Mouse (Mus musculus): Measurements from ENCODE around the gene Ubald1. TPM values are rescaled to one million over a fixed set of nuclear protein-coding genes. Genes with fewer than 3 reads are reported as not detected.

Gene Ubald1
- 10 to 100 TPM; 68.9 to 74.7 TPM for total RNA-seq (2021)
- long read RNA-seq, full-length matches to known transcripts, result 55 of 103 reads
- long read RNA-seq, partial matches to known transcripts, result 28 of 103 reads
- long read RNA-seq, other reads (novel, unspliced or antisense), result 20 of 103 reads

DNA sequence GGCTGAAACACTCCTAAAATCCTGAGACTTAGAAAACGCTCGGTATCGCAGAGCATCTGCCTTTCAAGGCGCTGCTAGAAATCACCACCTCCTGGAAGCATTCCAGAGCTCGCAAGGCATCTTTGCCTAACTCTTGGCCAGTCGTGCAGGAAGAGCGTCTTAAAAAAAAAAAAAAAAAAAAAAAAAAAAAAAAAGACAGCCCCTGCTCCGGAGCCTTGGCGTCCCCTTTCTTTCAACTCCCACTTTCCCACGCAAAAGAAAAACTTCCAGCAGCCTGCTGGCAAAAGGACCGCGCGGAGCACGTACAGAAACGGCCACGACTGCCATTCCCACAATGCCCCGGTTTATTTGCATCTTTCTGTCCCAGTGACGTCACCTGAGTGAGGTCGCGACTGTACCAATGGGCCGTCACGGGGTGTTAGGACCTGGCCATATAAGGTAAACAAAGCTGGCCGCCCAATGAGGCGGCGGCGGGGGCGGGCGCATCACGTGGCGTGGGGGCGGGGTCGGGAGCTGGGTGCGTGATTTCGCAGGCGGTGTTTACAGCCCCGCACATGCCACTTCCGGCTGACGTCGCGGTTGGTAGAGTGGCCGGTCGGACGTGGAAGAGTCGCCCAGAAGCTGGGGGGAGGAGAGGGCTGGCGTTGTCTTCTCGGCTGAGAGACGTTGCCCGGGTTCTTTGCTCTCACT is at the start of gene Ubald1:
TSS of gene Ubald1 (minus strand) at position 180 of the 690 bp plus-strand sequence.
- peak; percentile 95 to 97 for DNase-seq (ENCODE audit: low spot score in 2 of 2)

DNA sequence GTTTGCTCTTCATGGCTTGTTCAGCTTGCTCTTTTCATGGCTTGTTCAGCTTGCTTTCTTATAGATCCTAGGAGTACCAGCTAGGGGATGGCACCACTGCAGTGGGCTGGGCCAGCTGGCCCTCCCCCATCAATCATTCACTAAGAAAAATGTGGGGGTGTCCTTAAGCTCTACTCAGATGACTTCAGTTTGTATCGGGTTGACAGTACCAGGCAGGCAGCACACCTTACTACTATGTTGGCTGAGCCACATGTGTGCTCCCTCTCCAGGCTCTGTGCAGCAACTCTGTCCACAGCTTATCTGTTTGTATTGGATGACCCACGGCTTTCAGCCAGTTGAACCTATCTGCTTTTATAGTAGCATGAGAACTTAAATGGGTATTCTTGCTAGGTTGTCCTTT is 48.4 kb upstream of the Ubald1 start:
- DNase-seq (ENCODE audit: low spot score in 2 of 2), result no peak

DNA sequence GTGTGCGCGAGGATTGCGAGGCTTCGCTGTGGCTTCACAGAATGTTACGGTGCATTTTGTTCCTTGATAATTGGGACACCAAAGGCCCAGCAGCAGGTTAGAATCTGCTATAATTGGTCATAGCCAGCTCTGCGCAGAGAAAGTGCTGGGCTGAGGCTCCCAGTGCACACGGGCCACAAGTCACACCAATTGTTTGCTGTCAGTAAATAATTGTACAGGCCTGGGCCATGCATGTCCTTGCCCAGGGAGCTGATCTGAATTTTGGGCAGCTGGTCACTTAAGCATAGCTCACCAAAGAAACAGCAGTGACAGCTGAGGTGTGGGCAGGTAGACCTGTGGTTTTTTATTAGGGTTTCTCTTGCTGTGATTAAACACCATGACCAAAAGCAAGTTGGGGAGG is 47.9 kb upstream of the Ubald1 start:
- DNase-seq (ENCODE audit: low spot score in 2 of 2), result no peak

DNA sequence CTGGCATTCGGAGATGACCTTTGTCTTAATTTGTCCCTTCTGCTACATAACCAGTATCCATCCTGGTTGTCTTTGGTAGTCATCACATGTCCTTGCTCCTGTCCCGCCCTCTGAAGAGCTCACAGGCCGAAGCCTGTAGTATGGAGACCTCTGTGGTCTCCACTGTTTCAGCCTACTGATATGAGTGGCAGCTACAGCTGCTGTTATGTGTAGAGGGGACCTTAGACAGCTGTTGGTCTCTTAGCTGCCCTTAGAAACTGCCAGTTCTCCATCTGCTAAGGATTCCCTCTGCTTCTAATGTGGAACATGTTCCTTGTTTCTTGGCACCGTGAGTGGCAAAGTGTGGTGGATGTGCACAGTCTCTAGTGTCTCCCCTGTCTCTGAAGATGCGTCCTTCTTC is 43.9 kb upstream of the Ubald1 start:
- no peak for DNase-seq (ENCODE audit: low spot score in 2 of 2)

DNA sequence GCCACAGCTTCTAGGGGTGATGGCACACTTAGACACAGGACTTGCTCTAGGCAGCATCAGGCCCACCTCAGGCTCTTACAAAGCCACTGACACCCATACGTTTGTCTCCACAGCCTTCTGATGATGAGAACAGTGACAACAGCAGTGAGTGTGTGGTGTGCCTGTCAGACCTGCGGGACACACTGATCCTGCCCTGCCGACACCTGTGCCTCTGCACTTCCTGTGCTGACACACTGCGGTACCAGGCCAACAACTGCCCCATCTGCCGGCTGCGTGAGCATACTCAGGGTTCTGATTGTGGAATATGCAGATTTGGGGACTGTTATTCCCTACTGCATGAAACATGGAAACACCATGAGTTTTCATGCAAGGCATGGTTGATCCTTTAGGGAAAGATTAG is 42.4 kb upstream of the Ubald1 start:
- DNase-seq (ENCODE audit: low spot score in 2 of 2), result no peak

DNA sequence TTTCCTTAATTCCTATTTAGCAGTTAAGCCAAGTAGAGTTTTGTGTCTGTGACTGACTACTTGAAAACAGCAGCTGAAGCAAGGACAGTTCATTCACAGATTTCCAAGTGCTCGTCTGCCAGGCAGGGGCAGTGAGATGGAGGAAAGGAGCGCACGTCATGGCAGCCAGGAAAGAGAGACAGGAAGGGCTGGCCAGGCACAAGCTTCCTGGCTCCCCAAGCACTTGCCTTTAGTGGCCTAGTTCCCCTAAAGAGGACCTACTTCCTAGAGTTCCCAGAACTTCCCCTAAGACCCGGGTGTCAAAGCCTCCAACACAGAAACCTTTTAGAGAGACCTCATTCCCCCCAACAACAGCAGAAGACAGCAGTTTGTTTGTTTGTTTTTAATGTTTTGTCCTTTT is 40.4 kb upstream of the Ubald1 start:
- DNase-seq (ENCODE audit: low spot score in 2 of 2), result no peak

DNA sequence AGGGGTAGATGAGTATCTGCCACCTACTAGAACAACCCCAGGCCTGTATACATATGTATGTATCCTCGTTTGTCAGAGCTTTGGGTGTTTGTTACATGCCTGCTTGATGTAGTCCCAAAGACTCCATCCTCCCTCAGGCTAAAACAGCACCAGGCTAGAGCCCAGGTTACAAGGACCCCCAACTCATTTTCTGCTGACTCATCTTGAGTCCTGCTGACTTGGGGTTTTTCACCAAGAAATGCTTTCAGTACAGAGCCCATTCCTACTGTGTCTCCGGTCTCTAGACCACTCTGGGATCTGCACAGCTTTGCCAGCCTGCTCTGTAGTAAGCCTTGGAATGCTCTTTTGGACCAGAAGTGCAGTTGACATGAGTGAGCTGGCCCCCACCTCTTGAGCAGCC is 36.5 kb upstream of the Ubald1 start:
- DNase-seq (ENCODE audit: low spot score in 2 of 2), result no peak

DNA sequence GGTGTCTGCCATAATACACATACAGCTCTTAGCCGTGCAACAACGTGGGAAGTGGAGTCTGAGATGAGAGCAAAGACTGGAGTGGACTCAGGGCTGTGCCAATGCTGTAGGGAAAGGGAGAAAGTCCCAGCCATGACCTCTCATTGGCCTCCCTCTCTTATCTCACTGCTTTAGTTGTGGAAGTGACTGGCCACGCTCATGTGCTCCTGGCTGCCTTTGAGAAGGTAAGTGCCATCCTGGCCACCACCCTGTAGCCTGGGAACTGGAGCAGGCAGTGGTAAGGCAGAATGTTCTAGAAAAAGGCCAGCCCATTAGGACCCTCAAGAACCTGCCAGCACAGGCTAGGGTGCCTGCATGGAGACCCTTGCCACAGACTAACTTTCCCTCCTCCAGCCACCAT is 35.8 kb upstream of the Ubald1 start:
- no peak for DNase-seq (ENCODE audit: low spot score in 2 of 2)

DNA sequence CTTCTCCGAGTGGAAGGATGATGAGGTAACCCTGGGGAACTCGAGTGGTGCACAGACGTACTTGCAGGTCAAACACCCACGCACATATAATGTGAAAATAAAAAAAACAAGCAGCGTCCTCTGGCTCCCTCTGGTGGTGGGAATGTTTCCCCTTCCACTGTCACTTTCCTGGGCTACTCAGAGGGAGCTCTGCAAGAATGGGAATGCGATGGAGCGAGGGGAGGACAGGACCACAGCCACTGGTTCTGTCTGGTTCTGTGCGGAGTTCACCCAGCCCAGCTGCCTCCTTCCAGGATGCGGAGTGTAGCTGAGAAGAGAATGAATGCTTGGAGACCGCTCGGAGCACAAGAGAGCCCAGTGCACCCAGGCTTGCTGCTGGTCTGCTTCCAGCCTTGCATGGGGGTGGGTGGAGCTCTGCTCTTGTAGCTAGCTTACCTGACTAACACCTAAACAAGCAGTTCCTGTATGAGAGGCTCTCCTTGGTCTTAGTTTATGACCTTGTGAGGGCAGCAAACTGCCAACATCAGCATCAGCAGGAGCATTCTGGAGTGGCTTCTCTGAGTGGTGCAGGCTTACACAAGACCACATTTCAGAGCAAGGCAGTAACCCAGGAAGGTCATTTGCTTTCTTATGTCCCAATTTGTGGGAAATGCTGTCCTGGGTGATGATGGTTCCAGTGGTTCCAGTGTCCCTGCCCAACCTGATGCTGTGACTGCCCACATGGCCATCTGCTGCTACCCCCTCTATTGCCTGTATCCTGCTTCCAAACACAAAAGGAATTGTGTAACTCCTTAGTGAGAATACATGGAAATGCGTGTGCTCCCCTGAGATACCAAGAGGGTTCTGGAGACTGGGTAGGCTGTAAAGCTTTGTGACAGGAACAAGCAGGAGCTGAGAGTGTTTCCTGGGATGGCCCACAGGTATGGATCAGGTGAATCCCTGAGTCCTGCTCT is 33.9 kb upstream of the Ubald1 start:
- DNase-seq (ENCODE audit: low spot score in 2 of 2), result peak; percentile 91 to 93

DNA sequence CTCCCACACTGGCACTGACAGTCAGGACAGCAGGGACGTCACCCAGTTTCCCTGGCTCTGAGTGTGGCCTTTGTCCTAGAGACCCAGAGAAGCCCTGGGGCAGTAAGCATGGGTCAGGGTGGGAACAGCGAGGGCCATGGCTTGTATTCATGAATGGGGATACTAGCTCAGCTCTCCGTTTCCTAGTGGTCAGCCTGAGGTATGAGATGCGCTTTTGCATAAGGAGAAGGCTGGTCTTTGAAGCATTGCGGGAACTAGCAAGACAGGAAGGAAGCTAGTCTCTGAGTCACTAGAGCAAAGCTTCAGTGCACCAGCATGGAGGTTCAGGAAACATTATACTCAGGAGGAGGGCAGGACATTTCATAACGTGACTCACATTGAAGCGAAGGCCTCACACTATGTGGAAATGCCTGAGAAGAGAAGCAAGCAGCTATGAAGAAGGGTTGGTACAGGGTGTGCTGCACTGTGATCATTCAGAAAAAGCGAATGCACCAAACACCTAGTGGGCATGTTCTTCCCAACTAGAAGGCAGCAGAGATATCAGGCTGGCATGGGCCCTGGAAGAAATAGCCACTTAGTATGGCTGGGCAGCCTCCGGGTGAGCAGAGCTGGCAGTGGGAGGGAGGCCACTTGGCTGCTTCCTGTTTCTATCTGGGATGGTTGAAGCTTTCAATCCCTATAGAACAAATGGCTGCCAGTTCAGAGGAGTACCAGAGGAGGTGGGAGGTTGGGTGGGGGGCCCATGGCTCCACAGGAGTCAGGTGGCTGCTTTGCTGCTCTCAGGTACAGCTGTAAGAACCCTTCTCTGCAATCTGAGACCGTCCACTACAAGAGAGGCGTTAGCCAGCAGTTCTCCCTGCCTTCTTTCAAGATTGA is 33.0 kb upstream of the Ubald1 start:
- no peak for DNase-seq (ENCODE audit: low spot score in 2 of 2)

DNA sequence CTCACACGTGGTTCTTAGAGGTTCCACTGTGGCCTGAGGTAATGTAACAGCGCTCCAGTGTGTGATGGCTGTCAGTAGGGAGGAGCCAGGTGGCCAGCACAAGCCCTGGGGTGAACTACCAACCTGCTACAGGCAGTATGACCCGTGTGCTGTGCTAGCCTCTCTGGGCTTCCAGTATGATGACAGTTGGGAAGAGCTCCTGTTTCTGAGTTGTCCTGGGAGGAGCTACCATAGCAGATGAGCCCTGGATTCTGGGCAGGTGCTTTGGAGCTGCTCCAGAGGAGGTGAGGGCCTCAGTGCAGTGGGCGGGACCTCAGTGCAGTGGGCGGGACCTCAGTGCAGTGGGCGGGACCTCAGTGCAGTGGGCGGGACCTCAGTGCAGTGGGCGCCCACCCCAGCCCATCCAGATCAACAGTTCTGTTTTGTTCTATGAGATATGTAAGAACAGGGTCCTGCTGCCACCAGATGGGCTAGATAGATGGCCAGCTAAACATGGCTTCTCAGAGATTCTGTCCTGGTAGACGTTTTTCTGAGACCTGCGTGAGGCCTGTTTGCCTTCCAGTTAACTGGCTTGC is 32.0 kb upstream of the Ubald1 start:
- no peak for DNase-seq (ENCODE audit: low spot score in 2 of 2)

DNA sequence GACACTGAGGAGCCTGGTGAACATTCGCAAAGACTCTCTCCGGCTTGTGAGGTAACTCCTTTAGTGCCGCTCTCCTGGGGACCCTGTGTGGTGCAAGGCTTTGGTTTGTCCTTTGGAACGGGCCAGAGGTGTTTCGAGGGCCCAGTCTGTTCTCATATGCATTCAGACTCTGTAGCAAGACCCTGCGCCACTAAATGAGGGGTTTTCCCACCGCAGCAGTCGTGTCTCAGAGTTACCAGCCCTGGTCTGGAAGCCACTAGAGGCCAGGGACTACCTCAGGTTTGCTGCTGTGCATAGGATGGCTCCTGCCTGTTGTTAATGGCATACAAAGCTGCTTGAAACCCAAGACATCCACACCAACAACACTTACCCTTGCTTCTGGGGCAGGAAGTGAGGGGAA is 30.6 kb upstream of the Ubald1 start:
- DNase-seq (ENCODE audit: low spot score in 2 of 2), result no peak

DNA sequence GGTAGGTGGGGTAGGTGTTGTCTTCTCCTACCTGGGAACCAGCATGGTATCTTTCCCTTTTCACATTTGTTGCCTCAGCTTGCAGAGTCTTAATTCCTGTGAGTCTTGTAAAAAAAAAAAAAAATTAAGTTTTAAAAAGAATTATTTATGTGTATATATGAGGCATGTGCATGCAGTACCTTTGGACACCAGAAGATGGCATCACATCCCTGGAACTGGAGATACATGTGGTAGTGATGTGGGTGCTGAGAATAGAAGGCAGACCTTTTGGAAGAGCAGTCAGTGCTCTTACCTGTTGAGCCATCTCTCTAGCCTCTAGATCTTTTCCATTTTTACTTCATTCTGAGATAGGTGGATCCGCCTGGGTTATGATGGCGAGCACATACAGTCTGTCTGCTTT is 29.6 kb upstream of the Ubald1 start:
- no peak for DNase-seq (ENCODE audit: low spot score in 2 of 2)

DNA sequence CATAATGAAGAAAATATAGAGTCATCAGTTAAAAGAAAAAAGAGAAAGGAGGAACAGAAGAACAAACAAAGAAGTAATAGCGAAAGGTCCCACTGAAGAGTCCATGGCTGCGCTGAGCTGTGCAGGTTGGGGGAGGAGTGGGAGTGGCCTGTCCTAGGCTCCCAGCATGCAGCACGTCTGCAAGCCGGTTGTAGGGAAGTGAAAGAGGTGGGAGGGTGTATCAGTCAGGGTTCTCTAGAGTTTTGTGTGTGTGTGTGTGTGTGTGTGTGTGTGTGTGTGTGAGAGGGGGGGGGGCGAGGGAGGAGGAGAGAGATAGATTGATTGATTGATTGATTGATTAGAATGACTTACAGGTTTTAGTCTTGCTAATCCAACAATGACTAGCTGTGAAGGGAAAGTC is 27.9 kb upstream of the Ubald1 start:
- DNase-seq (ENCODE audit: low spot score in 2 of 2), result no peak

DNA sequence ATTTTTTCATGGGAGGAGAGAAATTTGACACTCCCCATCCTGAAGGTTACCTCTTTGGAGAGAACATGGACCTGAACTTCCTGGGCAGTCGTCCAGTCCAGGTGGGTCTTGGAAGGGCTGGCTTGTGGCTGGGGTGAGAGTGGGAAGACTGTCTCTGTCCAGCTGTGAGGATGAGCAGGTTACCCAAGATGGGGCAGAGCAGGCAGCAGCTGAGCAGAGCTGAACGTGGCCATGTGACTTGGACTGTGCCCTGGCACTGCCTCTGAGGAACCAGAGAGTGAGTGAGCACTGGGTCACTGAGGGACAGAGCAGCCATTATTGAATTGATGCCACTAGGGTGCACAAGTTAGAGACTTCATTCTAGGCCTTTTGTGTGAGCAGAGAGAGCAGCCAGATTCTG is 27.3 kb upstream of the Ubald1 start:
- no peak for DNase-seq (ENCODE audit: low spot score in 2 of 2)

DNA sequence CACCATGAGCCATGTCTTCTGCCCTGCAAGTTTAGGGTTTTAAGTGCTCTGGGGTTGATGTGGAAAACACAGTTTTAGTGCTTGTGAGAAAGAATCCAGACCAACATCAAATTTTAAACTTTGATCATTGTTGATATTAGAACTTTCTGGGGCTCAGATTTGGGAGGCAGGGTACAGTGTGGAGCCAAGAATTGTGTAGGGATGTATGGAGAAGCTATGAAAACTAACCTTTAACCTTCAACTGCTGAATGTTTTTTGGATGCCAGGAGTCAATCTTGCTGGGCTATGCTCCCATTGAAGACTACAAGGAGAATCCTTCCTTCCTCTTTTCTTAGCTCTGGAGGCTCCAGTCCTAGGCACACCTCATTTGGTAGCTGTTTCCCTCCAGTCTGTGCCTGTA is 26.4 kb upstream of the Ubald1 start:
- DNase-seq (ENCODE audit: low spot score in 2 of 2), result no peak

DNA sequence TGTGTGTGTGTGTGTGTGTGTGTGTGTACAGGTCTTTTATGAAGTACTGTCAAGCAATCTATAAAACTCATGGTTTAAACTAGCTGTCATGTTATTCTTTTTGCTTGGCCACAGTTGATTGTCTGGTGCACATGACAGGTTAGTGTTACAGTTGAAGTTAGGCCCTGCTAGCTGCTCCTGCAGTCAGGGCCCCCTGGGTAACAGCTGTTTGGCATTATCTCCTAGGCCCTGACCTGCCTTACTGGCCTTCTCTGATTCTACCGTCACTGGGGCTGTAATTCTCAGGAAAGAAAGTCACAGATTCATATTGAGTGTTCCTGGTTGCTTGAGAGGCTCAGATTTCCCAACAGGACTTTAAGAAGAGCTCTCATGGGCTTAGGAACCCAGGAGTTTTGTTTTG is 25.5 kb upstream of the Ubald1 start:
- no peak for DNase-seq (ENCODE audit: low spot score in 2 of 2)

DNA sequence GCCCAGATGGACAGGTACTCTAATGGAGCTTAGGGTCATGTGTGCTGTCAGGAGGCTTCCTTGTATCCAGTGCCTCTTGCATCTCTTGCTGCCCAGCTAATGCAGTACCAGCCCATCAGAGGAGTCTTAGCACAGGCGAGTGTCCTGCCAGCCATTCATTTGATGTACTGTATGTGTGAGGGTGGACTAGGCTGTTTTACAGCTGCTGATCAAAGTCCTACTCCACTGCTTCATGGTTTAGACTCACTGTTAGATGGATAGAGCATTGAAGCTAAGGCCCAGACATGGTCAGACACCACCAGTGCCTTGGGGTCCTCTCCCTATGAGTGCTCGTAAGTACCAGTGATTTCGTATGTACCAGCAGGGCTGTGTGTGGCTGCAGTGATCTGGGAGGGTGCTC is 24.8 kb upstream of the Ubald1 start:
- DNase-seq (ENCODE audit: low spot score in 2 of 2), result no peak

DNA sequence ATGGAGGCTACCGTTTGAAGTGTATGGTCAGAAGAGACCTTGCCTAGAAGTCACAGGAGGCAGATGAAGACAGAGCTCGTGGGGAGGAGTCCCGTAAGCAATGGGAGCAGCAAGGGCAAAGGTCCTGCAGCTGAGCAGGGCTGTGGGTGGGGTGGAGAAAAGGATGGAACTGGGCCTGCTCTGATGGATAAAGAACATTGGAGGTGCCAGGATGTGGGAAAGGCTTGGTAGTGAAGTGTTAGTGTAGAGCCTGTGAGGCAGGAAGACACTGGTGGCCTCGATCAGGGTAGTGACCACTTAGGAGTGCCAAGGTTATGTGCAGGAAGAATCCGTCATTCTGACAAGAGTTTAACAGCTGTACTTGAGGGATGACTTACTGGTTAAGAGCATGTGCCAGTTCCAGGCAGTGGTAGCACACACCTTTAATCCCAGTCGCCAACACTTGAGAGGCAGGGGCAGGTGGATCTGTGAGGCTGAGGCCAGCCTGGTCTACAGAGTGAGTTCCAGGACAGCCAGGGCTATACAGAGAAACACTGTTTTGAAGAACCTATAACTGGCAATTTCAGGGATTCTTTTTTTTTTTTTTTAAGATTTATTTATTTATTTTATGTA is 23.5 kb upstream of the Ubald1 start:
- DNase-seq (ENCODE audit: low spot score in 2 of 2), result no peak

DNA sequence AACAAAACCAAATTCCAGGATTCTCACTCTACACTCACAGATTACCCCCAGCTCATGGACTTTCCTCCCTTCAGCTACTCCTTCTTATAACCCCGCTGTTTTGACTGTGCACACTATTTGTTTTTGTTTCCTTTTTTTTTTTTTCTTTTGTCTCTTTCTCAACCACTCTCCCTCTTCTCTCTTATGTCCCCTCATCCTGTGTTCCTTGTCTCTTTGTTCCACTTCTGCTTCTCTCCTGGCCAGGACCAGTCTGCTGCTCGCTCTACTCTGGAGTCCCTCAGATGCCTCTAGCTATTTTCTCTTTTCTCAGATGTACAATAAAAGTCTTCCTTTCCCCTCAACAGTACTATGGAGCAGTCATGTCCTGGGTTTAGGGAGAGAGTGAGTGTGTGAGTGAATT is 22.3 kb upstream of the Ubald1 start:
- DNase-seq (ENCODE audit: low spot score in 2 of 2), result no peak

DNA sequence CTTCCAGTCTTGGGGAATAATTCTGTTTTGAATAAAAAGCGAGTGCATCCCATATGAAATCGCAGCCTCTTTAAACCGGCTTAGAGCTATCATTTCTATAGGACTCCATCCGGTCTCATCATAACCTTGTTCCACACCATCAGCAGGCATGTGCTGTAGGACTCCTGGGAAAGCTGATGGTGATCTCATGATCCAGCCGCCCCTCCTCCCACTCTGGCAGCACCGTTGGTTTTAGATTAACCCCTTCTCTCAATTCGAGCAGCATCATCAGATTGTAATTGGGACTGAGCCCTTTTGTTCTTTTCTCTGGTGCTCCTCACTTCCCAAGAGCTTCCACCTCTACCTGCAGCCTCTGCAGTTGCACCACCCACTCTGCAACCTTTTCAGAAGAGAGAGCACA is 21.1 kb upstream of the Ubald1 start:
- no peak for DNase-seq (ENCODE audit: low spot score in 2 of 2)
